Mouse (Mus musculus): ENCODE results near the gene Gprc5c.

Gene Gprc5c

GRCm38 (mm10) chr11:114903224-114903623, 52.3 kb downstream of the Gprc5c start:
- ChIA-PET POLR2A (no interaction called here), CTCF (interaction anchor here in 1 of 4 experiments (0.6 kb wide), 1 partner anchor 87 kb away, joined by 4 read pairs; no protein-coding TSS in a partner anchor)

- ChIA-PET POLR2A (interaction anchor here in 2 of 4 experiments (0.7 to 1.0 kb wide), 2 partner anchors 18 to 79 kb away, joined by 3 read pairs; partner anchors contain the start of gene Cd300a (in 1 of the 2)), CTCF (interaction anchor here in 2 of 4 experiments (0.7 to 2.1 kb wide), 7 partner anchors 10 to 1040 kb away, joined by 3 to 5 read pairs (median 4); partner anchors contain the start of gene Dnaic2 (in 1 of the 2))
These were observed 56.6 kb downstream of the Gprc5c start for GRCm38 (mm10) chr11:114907567-114907966.

GRCm38 (mm10) chr11:114908086-114908485, 57.1 kb downstream of the Gprc5c start:
- ChIA-PET CTCF (interaction anchor here in 3 of 4 experiments (0.5 to 2.1 kb wide), 12 partner anchors 10 to 1041 kb away, joined by 3 to 6 read pairs (median 4); partner anchors contain the start of gene Dnaic2 (in 1 of the 3)), POLR2A (interaction anchor here in 2 of 4 experiments (1.0 to 1.5 kb wide), 2 partner anchors 79 to 157 kb away, joined by 3 read pairs; no protein-coding TSS in a partner anchor)

GRCm38 (mm10) chr11:114909538-114909937, 58.6 kb downstream of the Gprc5c start:
- ChIA-PET CTCF (interaction anchor here (0.6 to 2.1 kb wide), 17 partner anchors 9 to 1392 kb away, joined by 3 to 6 read pairs (median 3); no protein-coding TSS in a partner anchor), POLR2A (interaction anchor here in 2 of 4 experiments (0.6 to 1.5 kb wide), 3 partner anchors 51 to 158 kb away, joined by 3 read pairs; no protein-coding TSS in a partner anchor)

GRCm38 (mm10) chr11:114912847-114913246, 61.9 kb downstream of the Gprc5c start:
- CTCF ChIA-PET, result interaction anchor here (0.5 to 4.3 kb wide), 96 partner anchors 9 to 927 kb away, joined by 3 to 63 read pairs (median 4); partner anchors contain the start of genes Btbd17 (in 1 of the 4), Cd300lb (in 1 of the 4) and Dnaic2 (in 1 of the 4)
- POLR2A ChIA-PET, result interaction anchor here (0.6 to 1.5 kb wide), 8 partner anchors 45 to 240 kb away, joined by 3 to 5 read pairs (median 3); no protein-coding TSS in a partner anchor

GRCm38 (mm10) chr11:114914978-114915377, 64.0 kb downstream of the Gprc5c start:
- POLR2A ChIA-PET, result interaction anchor here in 2 of 4 experiments (0.9 to 1.7 kb wide), 3 partner anchors 35 to 429 kb away, joined by 3 read pairs; no protein-coding TSS in a partner anchor

GRCm38 (mm10) chr11:114917120-114917519, 66.2 kb downstream of the Gprc5c start:
- ChIA-PET POLR2A (no interaction called here), CTCF (interaction anchor here in 1 of 4 experiments (0.6 kb wide), 1 partner anchor 881 kb away, joined by 3 read pairs; no protein-coding TSS in a partner anchor)

More at GRCm38 (mm10) chr11:114914978-114915377, 64.0 kb downstream of the Gprc5c start:
- CTCF ChIA-PET, result interaction anchor here in 3 of 4 experiments (0.6 to 4.3 kb wide), 4 partner anchors 9 to 147 kb away, joined by 3 to 63 read pairs (median 4); no protein-coding TSS in a partner anchor
